Mouse (Mus musculus): ENCODE measurements around the gene Dcakd.

Dcakd gene

GRCm38 (mm10) chr11:103028176-103028891, at the start of gene Dcakd, which contains the start of gene Nmt1:
Gene Dcakd, minus strand, starts transcription at chr11:103028333.
Gene Nmt1, plus strand, starts transcription at chr11:103028190.
- DNase-seq (ENCODE audit: low spot score in 2 of 2), result peak; percentile 98 to 99

- DNase-seq (ENCODE audit: low spot score in 2 of 2), result no peak
Measured at GRCm38 (mm10) chr11:103076581-103076980, 48.4 kb upstream of the Dcakd start.

- DNase-seq (ENCODE audit: low spot score in 2 of 2), result peak in 1 of 2 experiments; percentile 64
Measured at GRCm38 (mm10) chr11:103076010-103076409, 47.9 kb upstream of the Dcakd start.

GRCm38 (mm10) chr11:103074796-103075323, 46.7 kb upstream of the Dcakd start:
- DNase-seq (ENCODE audit: low spot score in 2 of 2), result no peak

- DNase-seq (ENCODE audit: low spot score in 2 of 2), result no peak
Measured at GRCm38 (mm10) chr11:103074121-103074650, 46.1 kb upstream of the Dcakd start.

- no peak for DNase-seq (ENCODE audit: low spot score in 2 of 2)
Measured at GRCm38 (mm10) chr11:103073671-103074070, 45.5 kb upstream of the Dcakd start.

- no peak for DNase-seq (ENCODE audit: low spot score in 2 of 2)
Measured at GRCm38 (mm10) chr11:103070322-103070880, 42.3 kb upstream of the Dcakd start.

GRCm38 (mm10) chr11:103069731-103070130, 41.6 kb upstream of the Dcakd start:
- DNase-seq (ENCODE audit: low spot score in 2 of 2), result no peak

GRCm38 (mm10) chr11:103068884-103069283, 40.8 kb upstream of the Dcakd start:
- no peak for DNase-seq (ENCODE audit: low spot score in 2 of 2)

- no peak for DNase-seq (ENCODE audit: low spot score in 2 of 2)
Measured at GRCm38 (mm10) chr11:103068272-103068671, 40.1 kb upstream of the Dcakd start.

GRCm38 (mm10) chr11:103067457-103068001, 39.4 kb upstream of the Dcakd start:
- DNase-seq (ENCODE audit: low spot score in 2 of 2), result peak; percentile 74 to 80

GRCm38 (mm10) chr11:103067051-103067361, 38.9 kb upstream of the Dcakd start:
- no peak for DNase-seq (ENCODE audit: low spot score in 2 of 2)

GRCm38 (mm10) chr11:103066191-103067050, 38.3 kb upstream of the Dcakd start:
- peak in 1 of 2 experiments; percentile 17 for DNase-seq (ENCODE audit: low spot score in 2 of 2)

- no peak for DNase-seq (ENCODE audit: low spot score in 2 of 2)
Measured at GRCm38 (mm10) chr11:103058499-103059085, 30.5 kb upstream of the Dcakd start.

GRCm38 (mm10) chr11:103056636-103057035, 28.5 kb upstream of the Dcakd start:
- DNase-seq (ENCODE audit: low spot score in 2 of 2), result no peak

- peak; percentile 45 to 78 for DNase-seq (ENCODE audit: low spot score in 2 of 2)
Measured at GRCm38 (mm10) chr11:103054798-103055197, 26.7 kb upstream of the Dcakd start.

GRCm38 (mm10) chr11:103053191-103054076, 25.3 kb upstream of the Dcakd start:
- no peak for DNase-seq (ENCODE audit: low spot score in 2 of 2)

- DNase-seq (ENCODE audit: low spot score in 2 of 2), result no peak
Measured at GRCm38 (mm10) chr11:103052078-103052477, 23.9 kb upstream of the Dcakd start.

GRCm38 (mm10) chr11:103051249-103051691, 23.1 kb upstream of the Dcakd start:
- DNase-seq (ENCODE audit: low spot score in 2 of 2), result peak; percentile 90 to 91

GRCm38 (mm10) chr11:103050153-103050552, 22.0 kb upstream of the Dcakd start:
- peak in 1 of 2 experiments; percentile 41 for DNase-seq (ENCODE audit: low spot score in 2 of 2)
